Mouse (Mus musculus) limb, embryonic 15.5 days (tissue): ENCODE data around the gene Gfpt1. TPM values are rescaled to one million over a fixed set of nuclear protein-coding genes. Genes with fewer than 3 reads are reported as not detected.
"Not testable (repeated sequence)": the region's sequence is repeated elsewhere in the genome, so short reads cannot be mapped to it uniquely, and the experiment has no call there.

Experiments
- ATAC-seq: fragments of 200-750 bp; cut with Nextera tagmentation; 2 replicates; pipeline ENCODE4 v1.8.0; 2017; ENCODE audit warnings: low read depth, moderate TSS enrichment; ENCODE audit not compliant: insufficient number of reproducible peaks, low FRiP score, low TSS enrichment
- H3K27ac ChIP-seq: fragments of 300-500 bp; sonication (generic); 2 replicates; pipeline ENCODE4 v1.5.1; 2015; ENCODE audit warnings: moderate library complexity, mild to moderate bottlenecking, inconsistent platforms
- H3K27me3 ChIP-seq: fragments of 300-500 bp; sonication (generic); 2 replicates; pipeline ENCODE4 v1.6.1; 2015; ENCODE audit warnings: inconsistent platforms
- H3K36me3 ChIP-seq: fragments of 300-500 bp; sonication (generic); 2 replicates; pipeline ENCODE4 v1.6.1; 2015; ENCODE audit warnings: inconsistent platforms
- H3K4me1 ChIP-seq: fragments of 300-500 bp; sonication (generic); 2 replicates; pipeline ENCODE4 v1.6.1; 2015; ENCODE audit warnings: inconsistent platforms
- H3K4me2 ChIP-seq: fragments of 300-500 bp; sonication (generic); 2 replicates; pipeline ENCODE4 v1.6.1; 2015; ENCODE audit warnings: mild to moderate bottlenecking, inconsistent platforms
- H3K4me3 ChIP-seq: fragments of 300-500 bp; sonication (generic); 2 replicates; pipeline ENCODE4 v1.5.1; 2015; ENCODE audit warnings: mild to moderate bottlenecking, inconsistent platforms
- H3K9ac ChIP-seq: fragments of 300-500 bp; sonication (generic); 2 replicates; pipeline ENCODE4 v1.6.1; 2015; ENCODE audit warnings: inconsistent platforms
- H3K9me3 ChIP-seq: fragments of 300-500 bp; sonication (generic); 2 replicates; pipeline ENCODE4 v1.6.1; 2016; ENCODE audit warnings: inconsistent platforms
- WGBS: fragments of 180-500 bp; shearing (Covaris S2); methylation state at CpG from one replicate; pipeline ENCODE4 v1.1.7; 2015; 5-methylcytosine and 5-hydroxymethylcytosine counted together
- polyA plus RNA-seq: library from polyadenylated mRNA; unstranded; fragments of >200 nt; fragmentation: Nextera tagmentation; extraction: Ambion mirVana; gene quantifications from 2 replicates; pipeline ENCODE4 v1.2.1, GENCODE M21; 2015

Gene Gfpt1
- polyA plus RNA-seq, 1 experiment from 2014 or later = 21.0 TPM

GRCm38 (mm10) chr6:87043131-87043516 is 478 bp downstream of the Gfpt1 start:
- Histone ChIP-seq H3K4me2 (peak overlapping the region; percentile 63), H3K4me3 (peak overlapping the region; percentile 94), H3K27me3 (no peaks in the 10 kb centered on the region), H3K9me3 (no peaks in the 10 kb centered on the region), H3K27ac (peak overlapping the region; percentile 100), H3K9ac (peak overlapping the region; percentile 96), H3K36me3 (peaks cover 6% of the 10 kb centered on the region), H3K4me1 (peaks cover 15% of the 10 kb centered on the region)
- 2% methylated on average over 9 of the region's 9 CpGs for WGBS
- no peak for ATAC-seq

- Histone ChIP-seq H3K36me3 (peaks cover 12% of the 10 kb centered on the region), H3K4me1 (peaks cover 15% of the 10 kb centered on the region), H3K4me3 (peak overlapping the region; percentile 10; the same call in 1 of the 2 replicates), H3K9ac (no peak overlapping the region), H3K4me2 (no peak overlapping the region), H3K27ac (no peak overlapping the region), H3K9me3 (no peaks in the 10 kb centered on the region), H3K27me3 (no peaks in the 10 kb centered on the region)
- no peak for ATAC-seq
- WGBS = 77% methylated on average over 2 of the region's 2 CpGs
These were observed 2.2 kb downstream of the Gfpt1 start for GRCm38 (mm10) chr6:87044895-87045294.

GRCm38 (mm10) chr6:87045507-87045906 is 2.9 kb downstream of the Gfpt1 start:
- WGBS = 69% methylated on average over 3 of the region's 3 CpGs

GRCm38 (mm10) chr6:87048712-87049111 is 6.1 kb downstream of the Gfpt1 start:
- H3K9me3 ChIP-seq, H3K27me3 ChIP-seq, H3K4me2 ChIP-seq, ATAC-seq, H3K27ac ChIP-seq, H3K9ac ChIP-seq, H3K4me3 ChIP-seq: not testable (repeated sequence)
- WGBS = 95% methylated on average over 7 of the region's 7 CpGs
- H3K36me3 ChIP-seq = peaks cover 37% of the 10 kb centered on the region
- peaks cover 10% of the 10 kb centered on the region for H3K4me1 ChIP-seq

More at GRCm38 (mm10) chr6:87045507-87045906, 2.9 kb downstream of the Gfpt1 start:
- Histone ChIP-seq H3K9me3 (no peaks in the 10 kb centered on the region), H3K27ac (no peak overlapping the region), H3K27me3 (no peaks in the 10 kb centered on the region), H3K4me3 (no peak overlapping the region), H3K36me3 (peaks cover 12% of the 10 kb centered on the region), H3K4me1 (peaks cover 15% of the 10 kb centered on the region), H3K4me2 (no peak overlapping the region), H3K9ac (no peak overlapping the region)
- no peak for ATAC-seq

GRCm38 (mm10) chr6:87051886-87052425 is 9.3 kb downstream of the Gfpt1 start:
- H3K9me3 ChIP-seq = no peaks in the 10 kb centered on the region
- no peak overlapping the region for H3K4me2 ChIP-seq
- H3K36me3 ChIP-seq = peaks cover 63% of the 10 kb centered on the region
- no peak for ATAC-seq
- no peaks in the 10 kb centered on the region for H3K4me1 ChIP-seq
- H3K27me3 ChIP-seq = no peaks in the 10 kb centered on the region
- no peak overlapping the region for H3K4me3 ChIP-seq
- WGBS = 90% methylated on average over 10 of the region's 10 CpGs
- H3K9ac ChIP-seq = no peak overlapping the region
- no peak overlapping the region for H3K27ac ChIP-seq

GRCm38 (mm10) chr6:87054193-87054592 is 11.5 kb downstream of the Gfpt1 start:
- WGBS = 90% methylated on average over 8 of the region's 8 CpGs
- peaks cover 73% of the 10 kb centered on the region for H3K36me3 ChIP-seq
- no peak overlapping the region for H3K4me2 ChIP-seq
- no peak overlapping the region for H3K4me3 ChIP-seq
- H3K27ac ChIP-seq = no peak overlapping the region
- H3K4me1 ChIP-seq = no peaks in the 10 kb centered on the region
- no peaks in the 10 kb centered on the region for H3K9me3 ChIP-seq
- ATAC-seq = no peak
- no peak overlapping the region for H3K9ac ChIP-seq
- no peaks in the 10 kb centered on the region for H3K27me3 ChIP-seq

GRCm38 (mm10) chr6:87059754-87060153 is 17.1 kb downstream of the Gfpt1 start:
- no peak for ATAC-seq

GRCm38 (mm10) chr6:87063586-87063985 is 20.9 kb downstream of the Gfpt1 start:
- Histone ChIP-seq H3K4me2 (no peak overlapping the region), H3K4me3 (no peak overlapping the region), H3K27ac (no peak overlapping the region), H3K9ac (no peak overlapping the region), H3K4me1 (no peaks in the 10 kb centered on the region), H3K9me3 (no peaks in the 10 kb centered on the region), H3K27me3 (no peaks in the 10 kb centered on the region), H3K36me3 (peaks cover 83% of the 10 kb centered on the region)
- no peak for ATAC-seq
- 92% methylated on average over 4 of the region's 4 CpGs for WGBS

More at GRCm38 (mm10) chr6:87059754-87060153, 17.1 kb downstream of the Gfpt1 start:
- no peaks in the 10 kb centered on the region for H3K27me3 ChIP-seq
- H3K4me3 ChIP-seq = no peak overlapping the region
- no peaks in the 10 kb centered on the region for H3K4me1 ChIP-seq
- no peak overlapping the region for H3K9ac ChIP-seq
- no peak overlapping the region for H3K4me2 ChIP-seq
- 90% methylated on average over 1 of the region's 1 CpGs for WGBS
- peaks cover 86% of the 10 kb centered on the region for H3K36me3 ChIP-seq
- H3K27ac ChIP-seq = no peak overlapping the region
- H3K9me3 ChIP-seq = no peaks in the 10 kb centered on the region

GRCm38 (mm10) chr6:87068209-87068608 is 25.6 kb downstream of the Gfpt1 start:
- WGBS = 91% methylated on average over 2 of the region's 2 CpGs

GRCm38 (mm10) chr6:87069195-87069900 is 26.7 kb downstream of the Gfpt1 start:
- H3K9me3 ChIP-seq = no peaks in the 10 kb centered on the region
- H3K4me3 ChIP-seq = no peak overlapping the region
- no peaks in the 10 kb centered on the region for H3K27me3 ChIP-seq
- no peak overlapping the region for H3K9ac ChIP-seq
- ATAC-seq = no peak
- H3K27ac ChIP-seq = no peak overlapping the region
- no peak overlapping the region for H3K4me2 ChIP-seq
- no peaks in the 10 kb centered on the region for H3K4me1 ChIP-seq
- peaks cover 83% of the 10 kb centered on the region for H3K36me3 ChIP-seq
- WGBS = 75% methylated on average over 7 of the region's 7 CpGs

More at GRCm38 (mm10) chr6:87068209-87068608, 25.6 kb downstream of the Gfpt1 start:
- Histone ChIP-seq H3K27me3 (no peaks in the 10 kb centered on the region), H3K4me1 (no peaks in the 10 kb centered on the region), H3K4me3 (no peak overlapping the region), H3K4me2 (no peak overlapping the region), H3K27ac (no peak overlapping the region), H3K9ac (no peak overlapping the region), H3K36me3 (peaks cover 83% of the 10 kb centered on the region), H3K9me3 (no peaks in the 10 kb centered on the region)
- ATAC-seq = no peak

- Histone ChIP-seq H3K9me3 (no peaks in the 10 kb centered on the region), H3K27ac (no peak overlapping the region), H3K4me3 (no peak overlapping the region), H3K27me3 (no peaks in the 10 kb centered on the region), H3K4me2 (no peak overlapping the region), H3K9ac (no peak overlapping the region), H3K36me3 (peaks cover 76% of the 10 kb centered on the region), H3K4me1 (no peaks in the 10 kb centered on the region)
- WGBS = 93% methylated on average over 4 of the region's 4 CpGs
- no peak for ATAC-seq
These were observed 28.0 kb downstream of the Gfpt1 start for GRCm38 (mm10) chr6:87070641-87071040.

GRCm38 (mm10) chr6:87072759-87073158 is 30.1 kb downstream of the Gfpt1 start:
- Histone ChIP-seq H3K4me2 (no peak overlapping the region), H3K4me3 (no peak overlapping the region), H3K27me3 (no peaks in the 10 kb centered on the region), H3K9me3 (no peaks in the 10 kb centered on the region), H3K4me1 (no peaks in the 10 kb centered on the region), H3K9ac (no peak overlapping the region), H3K27ac (no peak overlapping the region), H3K36me3 (peaks cover 80% of the 10 kb centered on the region)
- ATAC-seq = no peak
- WGBS = 83% methylated on average over 4 of the region's 4 CpGs
